Mouse (Mus musculus): ENCODE data around the gene Golga1. TPM values are rescaled to one million over a fixed set of nuclear protein-coding genes. Genes with fewer than 3 reads are reported as not detected.

Gene Golga1
- polyA plus RNA-seq, 2 experiments = 30.9 to 37.9 TPM

GRCm38 (mm10) chr2:39007865-39008264 is 57.5 kb downstream of the Golga1 start:
- WGBS = under 1% methylated on average over 42 of the region's 44 CpGs
- ATAC-seq (ENCODE audit: low FRiP score, low read depth) = peak; percentile 87
- DNase-seq (ENCODE audit: low spot score) = peak; percentile 90

GRCm38 (mm10) chr2:39006149-39006730 is 59.1 kb downstream of the Golga1 start:
- Histone ChIP-seq H3K27me3 (ENCODE audit: control insufficient read depth, insufficient read depth, low read length) (no peaks in the 10 kb centered on the region), H3K36me3 (ENCODE audit: control insufficient read depth, insufficient read depth, low read length) (peaks cover 28% of the 10 kb centered on the region), H3K4me3 (replicated peaks; ENCODE audit: low read length) (peak overlapping the region; percentile 76), H3K4me2 (replicated peaks; ENCODE audit: low read depth, low read length, severe bottlenecking) (peak overlapping the region; percentile 62), H3K9me3 (ENCODE audit: control insufficient read depth, low read length) (no peaks in the 10 kb centered on the region), H3K4me1 (ENCODE audit: control insufficient read depth, insufficient read depth, low read length) (peaks cover 34% of the 10 kb centered on the region), H3K27ac (replicated peaks; ENCODE audit: low read depth, low read length) (no peak overlapping the region), H3K9ac (ENCODE audit: low read depth, low read length, severe bottlenecking) (no peak overlapping the region)
- WGBS = 91% methylated on average over 14 of the region's 14 CpGs
- ATAC-seq (ENCODE audit: low FRiP score, low read depth) (no peak), DNase-seq (ENCODE audit: low spot score) (no peak)
- no peak for TF ChIP-seq POLR2A (IDR thresholded peaks at IDR 0.05; ENCODE audit: borderline replicate concordance, extremely low read depth, insufficient read depth, insufficient read length)

More at GRCm38 (mm10) chr2:39007865-39008264, 57.5 kb downstream of the Golga1 start:
- peaks cover 34% of the 10 kb centered on the region for H3K4me1 ChIP-seq (ENCODE audit: control insufficient read depth, insufficient read depth, low read length)
- H3K9ac ChIP-seq (ENCODE audit: low read depth, low read length, severe bottlenecking) = peak overlapping the region; percentile 90
- peak overlapping the region; percentile 86 for H3K4me3 ChIP-seq (replicated peaks; ENCODE audit: low read length)
- peak overlapping the region; percentile 82 for H3K27ac ChIP-seq (replicated peaks; ENCODE audit: low read depth, low read length)
- H3K4me2 ChIP-seq (replicated peaks; ENCODE audit: low read depth, low read length, severe bottlenecking) = peak overlapping the region; percentile 62
- peaks cover 23% of the 10 kb centered on the region for H3K36me3 ChIP-seq (ENCODE audit: control insufficient read depth, insufficient read depth, low read length)
- TF ChIP-seq POLR2A (IDR thresholded peaks at IDR 0.05; ENCODE audit: borderline replicate concordance, extremely low read depth, insufficient read depth, insufficient read length) = peak; percentile 69; the same call in 1 of the 2 replicates
- H3K27me3 ChIP-seq (ENCODE audit: control insufficient read depth, insufficient read depth, low read length) = no peaks in the 10 kb centered on the region
- H3K9me3 ChIP-seq (ENCODE audit: control insufficient read depth, low read length) = no peaks in the 10 kb centered on the region

GRCm38 (mm10) chr2:39005574-39006079 is 59.7 kb downstream of the Golga1 start, which contains the start of gene Rpl35:
Gene Rpl35, minus strand, starts transcription at chr2:39005624.
- peak within 1 kb of the TSS; percentile 76 for H3K4me3 ChIP-seq (replicated peaks; ENCODE audit: low read length)
- DNase-seq (ENCODE audit: low spot score) (no peak), ATAC-seq (ENCODE audit: low FRiP score, low read depth) (no peak)
- no peaks in the 10 kb centered on the region for H3K27me3 ChIP-seq (ENCODE audit: control insufficient read depth, insufficient read depth, low read length)
- 14% methylated on average over 15 of the region's 15 CpGs for WGBS
- H3K4me2 ChIP-seq (replicated peaks; ENCODE audit: low read depth, low read length, severe bottlenecking) = peak within 1 kb of the TSS; percentile 65
- TF ChIP-seq POLR2A (IDR thresholded peaks at IDR 0.05; ENCODE audit: borderline replicate concordance, extremely low read depth, insufficient read depth, insufficient read length) = no peak
- H3K9me3 ChIP-seq (ENCODE audit: control insufficient read depth, low read length) = no peaks in the 10 kb centered on the region
- H3K4me1 ChIP-seq (ENCODE audit: control insufficient read depth, insufficient read depth, low read length) = peaks cover 34% of the 10 kb centered on the region
- H3K9ac ChIP-seq (ENCODE audit: low read depth, low read length, severe bottlenecking) = peak within 1 kb of the TSS; percentile 83
- peaks cover 34% of the 10 kb centered on the region for H3K36me3 ChIP-seq (ENCODE audit: control insufficient read depth, insufficient read depth, low read length)
- peak within 1 kb of the TSS; percentile 77 for H3K27ac ChIP-seq (replicated peaks; ENCODE audit: low read depth, low read length)

- peak within 1 kb of the TSS; percentile 83 for H3K9ac ChIP-seq (ENCODE audit: low read depth, low read length, severe bottlenecking)
- peaks cover 34% of the 10 kb centered on the region for H3K4me1 ChIP-seq (ENCODE audit: control insufficient read depth, insufficient read depth, low read length)
- peak; percentile 78; the same call in 1 of the 2 replicates for TF ChIP-seq POLR2A (IDR thresholded peaks at IDR 0.05; ENCODE audit: borderline replicate concordance, extremely low read depth, insufficient read depth, insufficient read length)
- DNase-seq (ENCODE audit: low spot score) (peak; percentile 96), ATAC-seq (ENCODE audit: low FRiP score, low read depth) (peak; percentile 90)
- peak within 1 kb of the TSS; percentile 77 for H3K27ac ChIP-seq (replicated peaks; ENCODE audit: low read depth, low read length)
- no peaks in the 10 kb centered on the region for H3K9me3 ChIP-seq (ENCODE audit: control insufficient read depth, low read length)
- peaks cover 41% of the 10 kb centered on the region for H3K36me3 ChIP-seq (ENCODE audit: control insufficient read depth, insufficient read depth, low read length)
- H3K27me3 ChIP-seq (ENCODE audit: control insufficient read depth, insufficient read depth, low read length) = no peaks in the 10 kb centered on the region
- 2% methylated on average over 43 of the region's 58 CpGs for WGBS
- H3K4me3 ChIP-seq (replicated peaks; ENCODE audit: low read length) = peak within 1 kb of the TSS; percentile 76
- peak within 1 kb of the TSS; percentile 65 for H3K4me2 ChIP-seq (replicated peaks; ENCODE audit: low read depth, low read length, severe bottlenecking)
These were observed 60.4 kb downstream of the Golga1 start, which contains the start of gene Arpc5l for GRCm38 (mm10) chr2:39004880-39005435. Gene Arpc5l, plus strand, starts transcription at chr2:39005348.

- Histone ChIP-seq H3K36me3 (ENCODE audit: control insufficient read depth, insufficient read depth, low read length) (peaks cover 45% of the 10 kb centered on the region), H3K4me2 (replicated peaks; ENCODE audit: low read depth, low read length, severe bottlenecking) (peak overlapping the region; percentile 65), H3K9me3 (ENCODE audit: control insufficient read depth, low read length) (no peaks in the 10 kb centered on the region), H3K4me1 (ENCODE audit: control insufficient read depth, insufficient read depth, low read length) (peaks cover 32% of the 10 kb centered on the region), H3K27me3 (ENCODE audit: control insufficient read depth, insufficient read depth, low read length) (no peaks in the 10 kb centered on the region), H3K4me3 (replicated peaks; ENCODE audit: low read length) (peak overlapping the region; percentile 76), H3K9ac (ENCODE audit: low read depth, low read length, severe bottlenecking) (peak overlapping the region; percentile 83), H3K27ac (replicated peaks; ENCODE audit: low read depth, low read length) (peak overlapping the region; percentile 77)
- TF ChIP-seq POLR2A (IDR thresholded peaks at IDR 0.05; ENCODE audit: borderline replicate concordance, extremely low read depth, insufficient read depth, insufficient read length) = no peak
- WGBS = under 1% methylated on average over 11 of the region's 11 CpGs
- ATAC-seq (ENCODE audit: low FRiP score, low read depth) (no peak), DNase-seq (ENCODE audit: low spot score) (no peak)
These were observed 61.0 kb downstream of the Golga1 start for GRCm38 (mm10) chr2:39004372-39004771.

All from limb, embryonic 14.5 days (tissue).